Mouse (Mus musculus): ENCODE data around the gene 1110051M20Rik.
A peak's percentile ranks its signal among the peaks of the same experiment; 100 is the strongest.

The 1110051M20Rik gene

DNA sequence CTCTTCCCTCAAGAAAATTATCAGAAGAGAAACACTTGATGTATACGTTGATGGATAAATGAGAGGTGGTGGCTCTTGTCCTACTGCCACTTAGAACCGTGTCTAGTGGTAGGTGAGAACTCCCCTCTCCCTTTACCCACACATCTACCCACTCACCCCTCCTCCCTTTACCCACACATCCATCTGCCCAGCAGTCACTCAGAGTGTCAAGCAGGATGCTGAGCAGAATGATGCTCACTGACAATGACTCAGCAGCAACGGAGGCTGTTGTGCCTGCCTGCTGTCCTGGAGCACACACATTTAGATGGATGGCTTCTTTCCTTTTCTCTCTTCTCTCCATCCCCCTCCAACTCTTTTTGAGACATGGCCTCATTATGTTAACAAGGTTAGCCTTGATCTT lies 141.7 kb downstream of the 1110051M20Rik start:
- DNase-seq (ENCODE audit: low spot score), result no peak

DNA sequence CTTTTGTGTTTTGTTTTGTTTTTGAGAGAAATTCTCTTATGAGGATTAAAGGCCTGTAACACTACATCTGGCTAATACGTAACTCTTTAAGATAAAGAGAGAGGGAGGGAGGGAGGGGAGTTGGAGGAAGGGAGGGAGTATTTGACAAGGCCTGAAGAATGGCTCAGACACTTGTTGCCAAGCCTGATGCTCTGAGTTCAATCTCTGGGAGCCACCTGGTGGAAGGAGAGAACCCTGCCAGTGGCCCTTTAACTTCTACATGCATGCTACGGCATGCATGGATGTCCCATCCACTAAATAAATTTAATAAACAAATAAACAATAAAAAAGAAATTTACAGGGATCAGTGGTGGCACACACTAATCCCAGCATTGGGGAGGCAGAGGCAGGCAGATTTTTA lies 142.7 kb downstream of the 1110051M20Rik start:
- no peak for DNase-seq (ENCODE audit: low spot score)

- DNase-seq (ENCODE audit: low spot score), result no peak
These were observed 143.7 kb downstream of the 1110051M20Rik start for GRCm38 (mm10) chr2:91300784-91301183.

DNA sequence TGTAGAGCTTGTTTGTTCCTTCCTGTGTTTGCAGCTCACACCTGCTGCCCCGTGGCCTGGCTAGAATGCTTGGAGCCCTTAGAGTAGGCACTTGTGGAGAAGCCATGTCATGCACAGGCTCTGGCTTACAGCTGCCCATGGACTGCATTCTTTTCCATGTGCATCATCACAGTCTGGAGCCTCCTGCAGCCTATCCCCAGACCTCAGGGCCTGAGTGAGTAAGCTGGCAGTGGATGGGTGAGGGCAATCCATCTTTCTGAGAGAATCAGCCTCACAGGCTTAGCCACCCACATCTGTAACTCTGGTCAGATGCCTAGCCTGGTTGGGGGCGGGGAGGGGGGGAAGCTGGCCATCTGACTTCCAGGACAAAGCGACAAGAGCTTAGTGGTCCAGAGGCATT lies 145.3 kb downstream of the 1110051M20Rik start:
- DNase-seq (ENCODE audit: low spot score), result peak; percentile 58

DNA sequence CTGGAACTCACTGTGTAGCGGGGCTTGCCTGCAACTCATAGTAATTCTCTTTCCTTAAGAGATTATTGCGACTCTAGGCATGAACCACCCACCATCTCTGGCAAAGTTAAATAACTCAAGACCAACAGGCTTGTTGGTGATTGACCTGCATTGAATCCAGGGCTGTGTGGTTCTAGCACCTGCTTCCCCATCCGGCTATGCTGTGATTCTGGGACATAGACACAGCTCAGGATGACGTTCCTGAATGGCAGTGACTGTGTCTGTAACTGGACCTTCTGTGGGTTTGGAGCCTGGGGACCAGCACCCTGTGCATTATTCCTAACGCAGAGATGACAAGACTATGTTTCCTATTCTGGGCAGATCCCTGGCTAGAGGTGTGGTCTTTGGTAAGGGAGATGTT lies 148.6 kb downstream of the 1110051M20Rik start:
- no peak for DNase-seq (ENCODE audit: low spot score)

GRCm38 (mm10) chr2:91294226-91294625 lies 150.3 kb downstream of the 1110051M20Rik start:
- no peak for DNase-seq (ENCODE audit: low spot score)

DNA sequence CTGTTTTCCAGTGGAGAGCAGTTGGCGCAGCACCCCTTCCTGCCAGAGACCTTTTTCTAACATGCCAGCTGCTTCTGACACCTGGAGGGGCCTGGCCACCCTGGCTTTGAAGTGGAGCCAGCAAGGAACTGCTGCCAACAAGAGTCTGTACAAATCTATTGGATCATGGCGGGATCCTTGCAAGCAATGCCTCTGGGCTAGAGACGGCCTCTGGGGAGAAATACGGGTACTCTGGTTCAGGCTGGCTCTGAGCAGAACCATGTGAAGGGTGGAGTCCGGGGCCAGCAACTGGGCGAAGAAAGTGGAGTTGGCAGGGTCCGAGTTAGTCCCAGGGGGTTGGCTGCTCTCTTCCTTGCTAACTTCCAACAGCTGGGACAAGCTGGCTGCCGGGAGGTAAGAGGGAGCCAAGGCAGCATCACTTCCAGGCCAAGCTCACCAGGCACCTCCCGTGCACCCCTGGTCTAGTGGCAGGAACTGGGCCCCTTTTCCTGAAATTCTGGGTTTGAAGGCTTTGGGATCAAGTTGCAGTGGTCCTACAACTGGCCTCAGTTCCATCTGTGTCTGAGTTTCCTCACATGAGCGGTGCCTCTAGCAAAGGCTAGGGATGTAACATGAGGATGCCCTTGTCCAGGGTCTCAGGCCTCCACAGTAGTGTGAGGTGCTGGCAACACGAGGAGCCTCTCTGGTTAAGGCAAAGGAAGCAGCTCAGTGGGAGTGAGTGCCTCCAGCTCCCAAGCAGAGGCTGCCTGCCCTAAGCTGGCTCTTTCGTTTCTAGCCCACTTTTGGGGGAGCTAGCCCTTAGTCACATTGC lies 153.1 kb downstream of the 1110051M20Rik start:
- peak; percentile 61 for DNase-seq (ENCODE audit: low spot score)

GRCm38 (mm10) chr2:91287563-91287962 lies 156.9 kb downstream of the 1110051M20Rik start:
- no peak for DNase-seq (ENCODE audit: low spot score)

DNA sequence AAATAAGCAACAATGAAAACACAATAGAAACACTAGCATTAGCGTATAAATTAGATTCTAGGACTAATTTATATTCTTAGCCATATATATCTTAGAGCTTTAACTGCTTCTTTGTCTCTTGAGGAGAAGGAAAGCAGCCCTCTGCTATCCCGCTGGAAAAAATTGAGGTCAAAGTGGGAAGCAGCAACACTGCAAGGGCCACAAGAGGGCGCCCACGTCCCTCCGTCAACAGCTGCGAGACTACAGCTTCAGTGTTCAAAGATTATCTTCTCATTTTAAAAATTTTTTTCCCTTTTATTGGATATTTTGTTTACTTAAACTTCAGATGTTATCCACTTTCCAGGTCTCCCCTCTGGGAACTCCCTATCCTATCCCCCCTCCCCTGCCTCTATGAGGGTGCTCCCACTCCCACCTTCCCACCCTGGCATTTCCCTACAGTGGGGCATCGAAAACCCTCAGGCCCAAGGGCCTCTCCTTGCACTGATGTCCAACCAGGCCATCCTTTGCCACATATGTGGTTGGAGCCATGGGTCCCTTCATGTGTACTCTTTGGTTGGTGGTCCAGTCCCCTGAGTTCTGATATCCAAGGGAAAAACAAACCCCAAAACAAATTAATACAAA lies 158.5 kb downstream of the 1110051M20Rik start:
- DNase-seq (ENCODE audit: low spot score), result peak; percentile 78

DNA sequence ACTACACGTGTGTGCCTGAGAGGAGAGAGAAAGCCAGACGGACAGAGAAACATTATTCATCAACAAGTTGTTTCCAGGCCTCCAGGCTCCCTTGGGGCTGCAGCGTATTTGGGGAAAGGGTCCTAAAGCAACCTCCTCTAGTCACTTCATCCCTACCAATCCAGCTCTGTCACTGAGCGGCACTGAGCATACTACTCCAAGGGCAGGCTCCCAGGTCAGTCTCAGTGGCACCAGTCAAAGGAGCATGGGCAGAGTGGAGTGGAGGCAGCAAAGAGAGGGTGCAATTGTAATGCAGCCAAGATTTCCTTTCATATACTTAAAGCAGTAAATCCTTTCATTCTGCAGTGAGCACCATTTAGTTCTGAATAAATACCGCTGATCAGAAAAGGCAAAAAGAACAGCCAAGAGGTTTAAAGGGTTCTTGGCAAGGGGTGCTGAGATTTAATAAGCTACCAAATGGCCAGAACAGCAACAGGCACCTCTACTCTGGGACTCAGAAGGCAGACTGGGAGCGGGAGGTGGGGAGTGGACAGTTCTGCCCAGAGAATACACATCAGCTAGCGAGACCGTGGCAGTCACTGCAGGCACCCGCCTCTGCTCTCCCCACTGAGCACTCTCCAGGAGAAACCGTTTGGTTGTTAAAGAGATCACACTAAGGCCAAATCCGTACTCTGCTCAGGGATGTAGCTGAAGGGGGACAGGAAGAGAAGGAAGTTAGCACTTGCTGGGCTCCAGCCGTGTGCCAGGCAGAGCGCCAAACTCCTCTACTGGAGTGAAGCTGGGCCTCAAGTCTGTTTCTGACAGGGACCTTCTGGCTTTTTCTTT lies 159.9 kb downstream of the 1110051M20Rik start:
- DNase-seq (ENCODE audit: low spot score), result no peak

DNA sequence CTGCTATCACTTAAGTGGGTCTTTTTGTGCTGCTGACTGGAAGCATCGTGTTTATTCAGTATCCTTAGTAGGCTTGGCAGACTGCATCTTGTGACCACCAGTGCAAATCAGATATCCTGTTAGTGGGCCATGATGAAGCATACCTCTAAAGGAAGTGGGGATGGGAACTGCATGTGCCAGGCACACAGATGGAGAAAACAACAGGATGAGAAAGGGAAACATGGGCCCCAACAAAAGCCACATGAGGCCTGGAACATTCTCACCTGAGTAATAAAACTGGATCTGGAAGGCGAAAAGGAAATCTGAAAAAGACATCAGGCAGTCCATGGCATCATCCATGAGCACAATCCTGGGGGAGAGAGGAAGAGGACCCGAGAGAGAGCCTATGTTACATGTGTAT lies 160.5 kb downstream of the 1110051M20Rik start:
- no peak for DNase-seq (ENCODE audit: low spot score)

- DNase-seq (ENCODE audit: low spot score), result peak; percentile 36
These were observed 163.1 kb downstream of the 1110051M20Rik start for GRCm38 (mm10) chr2:91281366-91281765.

GRCm38 (mm10) chr2:91279372-91279755 lies 165.1 kb downstream of the 1110051M20Rik start:
- DNase-seq (ENCODE audit: low spot score), result no peak

DNA sequence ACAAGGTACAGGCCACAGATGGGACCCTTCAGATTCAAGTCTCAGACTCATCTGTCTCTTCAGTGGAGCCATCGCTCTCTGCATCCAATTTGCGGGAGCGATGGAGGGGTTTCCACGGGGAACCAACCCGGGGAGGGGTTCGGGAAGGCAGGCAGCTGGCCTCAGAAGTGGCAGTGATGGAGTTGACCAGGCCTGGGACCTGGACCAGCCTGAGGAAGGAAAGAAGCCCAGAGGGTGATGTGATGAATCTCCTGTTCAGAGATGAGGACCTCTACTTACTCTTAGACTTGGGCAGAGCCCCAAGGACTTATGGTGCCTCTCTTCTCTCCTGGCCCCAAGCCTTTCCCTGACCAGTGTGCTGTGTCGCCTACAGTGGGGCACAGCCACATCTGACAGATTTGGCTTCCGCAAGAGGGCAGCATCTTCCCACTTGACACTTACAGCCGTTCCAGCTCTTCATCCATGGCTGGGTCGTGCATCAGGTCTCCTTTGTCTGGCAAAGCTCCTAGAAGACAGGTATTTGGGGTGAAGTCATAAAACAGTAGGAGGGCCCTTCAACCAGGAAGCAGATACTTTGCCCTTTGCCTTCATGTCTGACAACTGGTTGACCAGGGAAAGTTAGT lies 165.6 kb downstream of the 1110051M20Rik start:
- peak; percentile 54 for DNase-seq (ENCODE audit: low spot score)

DNA sequence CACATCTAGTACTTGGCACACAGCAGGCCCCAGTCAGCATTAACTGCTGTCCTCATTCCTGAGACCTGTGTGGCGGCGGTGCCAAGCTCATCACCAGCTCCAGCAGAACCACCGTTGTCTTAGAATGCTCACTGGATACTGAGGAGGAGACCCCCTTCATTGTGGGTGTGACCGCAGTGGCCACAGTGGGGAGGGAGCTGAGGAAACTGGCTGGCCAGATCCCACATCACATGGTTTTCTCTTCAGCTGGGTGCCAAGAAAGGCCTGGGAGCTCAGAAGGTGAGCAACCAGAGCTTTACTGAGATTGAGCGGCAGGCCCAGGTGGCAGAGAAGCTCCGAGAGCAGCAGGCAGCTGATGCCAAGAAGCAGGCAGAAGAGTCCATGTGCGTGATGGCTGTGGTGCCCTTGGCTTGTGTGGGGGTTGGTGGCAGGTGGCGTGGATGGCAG lies 174.8 kb downstream of the 1110051M20Rik start:
- DNase-seq (ENCODE audit: low spot score), result no peak

GRCm38 (mm10) chr2:91268706-91269105 lies 175.8 kb downstream of the 1110051M20Rik start:
- no peak for DNase-seq (ENCODE audit: low spot score)

DNA sequence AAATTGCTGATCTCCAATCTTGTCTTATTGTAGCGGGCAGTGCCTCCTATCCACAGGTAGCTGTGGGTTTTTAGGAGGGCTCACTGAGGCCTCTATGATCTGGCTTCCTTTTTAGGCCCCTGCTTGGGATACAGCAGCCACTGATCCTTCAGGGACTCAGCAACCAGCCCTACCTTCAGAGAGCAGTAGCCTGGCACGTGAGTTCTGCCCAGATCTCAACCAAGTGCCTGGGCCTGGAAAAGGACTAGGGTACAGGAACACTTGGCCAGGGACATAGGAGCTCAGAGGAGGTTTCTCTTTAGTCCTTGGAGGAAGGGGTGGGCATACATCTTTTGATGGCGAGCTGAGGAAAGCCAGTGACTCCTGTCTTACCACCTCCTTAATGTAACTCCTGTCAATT lies 176.5 kb downstream of the 1110051M20Rik start:
- DNase-seq (ENCODE audit: low spot score), result no peak

DNA sequence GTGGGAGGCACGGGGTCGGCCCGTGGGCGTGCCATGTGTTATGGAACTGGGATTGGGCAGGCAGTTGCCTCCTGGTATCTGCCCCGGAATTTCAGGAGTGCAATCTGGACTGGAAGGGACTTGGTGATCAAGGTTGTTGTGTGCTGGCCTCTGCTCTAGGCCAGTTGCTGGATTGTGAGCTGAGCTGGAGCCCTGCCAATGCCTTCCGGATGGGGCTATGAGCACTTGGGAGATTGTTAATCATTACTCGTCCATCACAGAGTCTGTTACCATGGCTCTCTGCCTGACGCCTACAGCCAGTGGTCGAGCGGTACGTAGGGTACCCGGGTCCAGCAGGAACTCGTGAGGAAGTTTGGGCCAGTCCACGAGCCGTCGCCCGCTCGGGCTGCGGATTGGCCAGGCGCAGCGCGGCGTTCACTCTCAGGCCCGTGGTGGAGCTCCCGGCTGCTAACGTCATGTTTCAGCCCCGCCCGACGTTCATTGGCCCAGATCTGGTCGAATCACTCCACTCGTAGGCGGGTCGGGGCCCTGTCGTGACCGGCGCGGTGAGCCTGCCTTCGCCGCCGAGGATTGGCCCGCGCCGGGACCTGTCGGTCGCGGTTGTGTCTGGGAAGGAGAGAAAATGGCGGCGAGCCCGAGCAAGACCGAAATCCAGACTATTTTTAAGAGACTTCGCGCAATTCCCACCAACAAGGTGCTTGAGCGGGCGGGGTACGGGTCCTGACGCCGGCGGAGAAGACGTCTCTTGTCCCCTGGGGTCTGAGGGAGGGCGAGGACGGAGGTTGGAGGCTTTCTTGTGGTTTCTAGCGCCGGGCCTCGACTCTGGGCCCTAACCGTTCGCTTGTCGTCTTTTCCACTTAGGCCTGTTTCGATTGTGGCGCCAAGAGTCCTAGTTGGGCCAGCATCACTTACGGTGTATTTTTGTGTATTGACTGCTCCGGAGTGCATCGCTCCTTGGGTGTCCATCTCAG lies 179.5 kb downstream of the 1110051M20Rik start, which contains the start of gene Arfgap2:
Arfgap2 (plus strand) TSS at position 264 of the 971 bp plus-strand sequence.
- DNase-seq (ENCODE audit: low spot score), result peak; percentile 99

- DNase-seq (ENCODE audit: low spot score), result no peak
These were observed 180.5 kb downstream of the 1110051M20Rik start for GRCm38 (mm10) chr2:91263692-91264660.

DNA sequence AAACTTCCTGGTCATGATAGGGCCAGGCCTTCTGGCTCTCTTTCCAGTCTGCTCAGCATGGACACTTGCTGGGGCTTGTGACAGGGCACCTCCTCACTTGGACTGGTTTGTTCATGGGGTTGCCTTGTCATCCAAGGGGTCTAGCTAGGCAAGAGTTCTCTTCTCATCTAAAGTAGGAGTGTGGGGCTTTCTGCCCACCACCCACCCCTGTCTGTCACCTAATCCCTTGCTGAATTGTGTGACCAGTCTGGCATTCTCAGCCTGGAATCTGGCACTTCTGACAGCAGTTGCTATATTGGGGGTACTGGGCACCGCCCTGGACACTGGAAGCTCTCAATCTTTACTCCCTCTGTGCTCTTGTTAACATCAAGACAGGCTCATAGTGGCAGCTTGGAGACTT lies 185.0 kb downstream of the 1110051M20Rik start:
- DNase-seq (ENCODE audit: low spot score), result no peak

Measured in lung, postnatal 25 days (tissue).